Mouse (Mus musculus) lung, postnatal 0 days (tissue): ENCODE measurements around the gene Sh3bp4.

Experiments used
- CTCF ChIP-seq: IDR thresholded peaks from 2 replicates; pipeline ENCODE4 v1.5.1; 2016; ENCODE audit warnings: antibody characterized with exemption, mild to moderate bottlenecking
- EP300 ChIP-seq: IDR thresholded peaks from 2 replicates; pipeline ENCODE4 v1.6.1; 2016; ENCODE audit warnings: antibody characterized with exemption, mild to moderate bottlenecking, control low read depth

GRCm38 (mm10) chr1:89137086-89137816 lies 67.0 kb downstream of the Sh3bp4 start:
- TF ChIP-seq EP300 (no peak), CTCF (no peak)
